In genomic region chr10:41308205-41308604, GRCm38 (mm10) we compare ENCODE assay signal across 21 mouse cellular contexts. TPM values are rescaled to one million over a fixed set of nuclear protein-coding genes. Genes with fewer than 3 reads are reported as not detected.
DNase-seq lines count a peak whose midpoint lies in the region; TF ChIP-seq lines count a peak whose summit lies in the region.
"Had no signal": no experiment of that assay in that cellular context is flagged by ENCODE, and none has a peak within 500 bp of the region (broad histone marks: within the 10 kb centered on the region; RNA-seq: fewer than 3 reads in every experiment).

No protein-coding gene starts in this region.

- TF ChIP-seq RAD21 in CH12.LX (IDR thresholded peaks at IDR 0.05; ENCODE audit: low read depth, low read length): no peak; the same call in 1 of the 2 replicates

- no peak overlapping the region for H3K4me3 ChIP-seq in CH12.LX (replicated peaks in 1 of 3; ENCODE audit: low read depth in 2 of 3, low read length in 2 of 3, poor library complexity in 1 of 3)

- TF ChIP-seq EP300 in CH12.LX (IDR thresholded peaks at IDR 0.05; ENCODE audit: low read length): peak; percentile 80

- DNase-seq in A20 (ENCODE audit: low read depth, low spot score) (peak; percentile 72), CH12.LX (ENCODE audit: extremely low read depth) (peak; percentile 89)
- DNase-seq in thymus, adult 18-20 months: no peak
- no peak for DNase-seq in natural killer cell, adult 2 months (ENCODE audit: low spot score in 2 of 2)
- DNase-seq: adrenal gland, adult 2 months; adrenal gland, adult 8-10 months; adrenal gland, postnatal 10 days; adrenal gland, postnatal 14 days; adrenal gland, postnatal 25 days; adrenal gland, postnatal 36 days; B cell, adult 2 months; cerebellum, adult 11 months; cerebellum, adult 11-12 months; cerebellum, adult 18-20 months; cerebellum, adult 2 months; cerebellum, adult 8-10 months had no signal

- H3K27ac ChIP-seq in CH12.LX (ENCODE audit: insufficient read depth, low read depth): peak overlapping the region; percentile 76

- peaks cover 2% of the 10 kb centered on the region for H3K9me3 ChIP-seq in CH12.LX (replicated peaks; ENCODE audit: low read length)
- H3K9me3 ChIP-seq: G1E had no signal

- peak overlapping the region; percentile 36; the same call in 1 of the 2 replicates for H3K4me2 ChIP-seq in CH12.LX (ENCODE audit: insufficient read depth, low read depth, poor library complexity, severe bottlenecking)

- no peak for TF ChIP-seq POLR2A in CH12.LX (IDR thresholded peaks at IDR 0.05; ENCODE audit: low read depth, low read length)

- H3K27me3 ChIP-seq in CH12.LX (replicated peaks): no peaks in the 10 kb centered on the region
- H3K27me3 ChIP-seq: Patski had no signal

- H3K9ac ChIP-seq in CH12.LX (ENCODE audit: insufficient read depth, low read depth): peak overlapping the region; percentile 25; the same call in 1 of the 2 replicates

- dilution Hi-C loops in CH12.LX (cut with MboI; ENCODE audit: extremely low pct_ligation_motif_present, extremely low pct_unique_long_range_greater_than_20kb, low sequenced_read_pairs): no loop called here

- peaks cover 8 to 34% of the 10 kb centered on the region in 2 experiments for H3K4me1 ChIP-seq in CH12.LX (ENCODE audit: control insufficient read depth in 1 of 2, insufficient read depth in 2 of 2)

- in situ Hi-C loops in CH12.LX (cut with MboI; ENCODE audit: low pct_ligation_motif_present, low pct_unique_long_range_greater_than_20kb, low sequenced_read_pairs): no loop called here

- TF ChIP-seq CTCF in CH12.LX (conservative IDR thresholded peaks at IDR 0.05 in 1 of 2, IDR thresholded peaks at IDR 0.05 in 1 of 2; ENCODE audit: low read depth in 2 of 2, low read length in 2 of 2): no peak

- H3K36me3 ChIP-seq in CH12.LX (replicated peaks in 1 of 2; ENCODE audit: control insufficient read depth in 1 of 2, insufficient read depth in 1 of 2, low read length in 1 of 2): no peaks in the 10 kb centered on the region
- H3K36me3 ChIP-seq: G1E had no signal

- no peaks in the 10 kb centered on the region for H3K79me2 ChIP-seq in CH12.LX (replicated peaks; ENCODE audit: control insufficient read depth, extremely low read depth, insufficient read depth, poor library complexity, severe bottlenecking)

TF ChIP-seq in CH12.LX, 34 proteins besides CTCF, POLR2A, EP300 and RAD21:
- TF ChIP-seq MEF2A (IDR thresholded peaks at IDR 0.05; ENCODE audit: borderline replicate concordance, low read depth, low read length) (peak; percentile 44; the same call in 1 of the 2 replicates), ETS1 (conservative IDR thresholded peaks at IDR 0.05; ENCODE audit: low read depth, low read length) (peak; percentile 22; the same call in 1 of the 2 replicates), MXI1 (IDR thresholded peaks at IDR 0.05; ENCODE audit: low read depth, low read length) (no peak), UBTF (IDR thresholded peaks at IDR 0.05; ENCODE audit: low read depth, low read length) (no peak), E2F4 (IDR thresholded peaks at IDR 0.05; ENCODE audit: insufficient replicate concordance, low read depth, low read length) (0 out of 2 replicates have a peak, but pooled peaks have one; percentile 33), JUND (conservative IDR thresholded peaks at IDR 0.05; ENCODE audit: low read depth, low read length) (0 out of 2 replicates have a peak, but pooled peaks have one; percentile 42), GABPA (IDR thresholded peaks at IDR 0.05; ENCODE audit: insufficient replicate concordance, low read depth, low read length) (no peak), MAX (IDR thresholded peaks at IDR 0.05; ENCODE audit: low read length) (no peak), ZNF384 (IDR thresholded peaks at IDR 0.05; ENCODE audit: low read depth, low read length) (no peak), TCF12 (IDR thresholded peaks at IDR 0.05; ENCODE audit: low read depth, low read length) (peak; percentile 56; the same call in 1 of the 2 replicates), IRF4 (IDR thresholded peaks at IDR 0.05; ENCODE audit: low read depth, low read length) (peak; percentile 76; the same call in 1 of the 2 replicates), MAFK (IDR thresholded peaks at IDR 0.05; ENCODE audit: insufficient replicate concordance, low read length) (no peak), KAT2A (IDR thresholded peaks at IDR 0.05; ENCODE audit: insufficient replicate concordance, low read length) (0 out of 2 replicates have a peak, but pooled peaks have one; percentile 27), CHD2 (IDR thresholded peaks at IDR 0.05; ENCODE audit: low read length) (no peak), SMC3 (IDR thresholded peaks at IDR 0.05; ENCODE audit: low read depth, low read length) (no peak), PAX5 (IDR thresholded peaks at IDR 0.05; ENCODE audit: low read length) (no peak)

RNA-seq across cellular contexts. Expression of gene Ak9, which starts 4.4 kb away (rescaled TPM):
- total RNA-seq in CH12.LX (2012; rRNA removed): 0.04 TPM in 2 replicates
- 0.07 and 0.08 TPM in 2 replicates for total RNA-seq in CH12.LX (2014; rRNA removed)
- 0.11 and 0.31 TPM in 2 replicates for polyA plus RNA-seq in CH12.LX (2012; ENCODE audit: insufficient read length, low read depth)
- total RNA-seq: adrenal gland, adult 2 months; adrenal gland, postnatal 10 days; adrenal gland, postnatal 36 days; G1E; MEL had no signal
- polyA plus RNA-seq: adrenal gland, adult 2 months; C2C12; CD4-positive, CD25-positive, alpha-beta regulatory T cell, adult 4 months; G1E had no signal

RNA-seq across cellular contexts. Expression of gene Fig4, which starts 5.1 kb away (rescaled TPM):
- 22.6 and 24.4 TPM in 2 replicates for total RNA-seq in CH12.LX (2012; rRNA removed)
- total RNA-seq in CH12.LX (2014; rRNA removed): 35.4 and 38.4 TPM in 2 replicates
- 39.2 and 39.6 TPM in 2 replicates for polyA plus RNA-seq in CH12.LX (2012; ENCODE audit: insufficient read length, low read depth)

Comparison
In these comparisons a context has a peak if more than half of its experiments do, and no peak if none do; other contexts are left out.
1. DNase-seq: peak in A20 (single experiment) and CH12.LX (single experiment); none in thymus, adult 18-20 months (0 of 2) and natural killer cell, adult 2 months (0 of 2).